Mouse (Mus musculus): Measurements from ENCODE around the gene Ppp5c.

Gene Ppp5c

GRCm38 (mm10) chr7:17054325-17054989 is 26.7 kb upstream of the Ppp5c start:
- no peak for DNase-seq (ENCODE audit: low spot score in 2 of 2)

- DNase-seq (ENCODE audit: low spot score in 2 of 2) = peak in 1 of 2 experiments; percentile 45
These were observed 23.3 kb upstream of the Ppp5c start for GRCm38 (mm10) chr7:17050933-17051594.

GRCm38 (mm10) chr7:17050491-17050890 is 22.8 kb upstream of the Ppp5c start:
- no peak for DNase-seq (ENCODE audit: low spot score in 2 of 2)

GRCm38 (mm10) chr7:17048431-17049190 is 20.9 kb upstream of the Ppp5c start:
- no peak for DNase-seq (ENCODE audit: low spot score in 2 of 2)

GRCm38 (mm10) chr7:17047041-17047682 is 19.4 kb upstream of the Ppp5c start:
- DNase-seq (ENCODE audit: low spot score in 2 of 2) = no peak

GRCm38 (mm10) chr7:17045743-17046142 is 18.0 kb upstream of the Ppp5c start:
- DNase-seq (ENCODE audit: low spot score in 2 of 2) = no peak

GRCm38 (mm10) chr7:17039373-17039772 is 11.6 kb upstream of the Ppp5c start:
- no peak for DNase-seq (ENCODE audit: low spot score in 2 of 2)

- DNase-seq (ENCODE audit: low spot score in 2 of 2) = no peak
These were observed 10.4 kb upstream of the Ppp5c start for GRCm38 (mm10) chr7:17038018-17038695.

GRCm38 (mm10) chr7:17030239-17030638 is 2.5 kb upstream of the Ppp5c start:
- no peak for DNase-seq (ENCODE audit: low spot score in 2 of 2)

- DNase-seq (ENCODE audit: low spot score in 2 of 2) = no peak
These were observed 1.2 kb upstream of the Ppp5c start for GRCm38 (mm10) chr7:17028923-17029322.

- peak; percentile 54 to 56 for DNase-seq (ENCODE audit: low spot score in 2 of 2)
These were observed 775 bp downstream of the Ppp5c start for GRCm38 (mm10) chr7:17026710-17027587.

GRCm38 (mm10) chr7:17025896-17026622 is 1.7 kb downstream of the Ppp5c start:
- DNase-seq (ENCODE audit: low spot score in 2 of 2) = no peak

- no peak for DNase-seq (ENCODE audit: low spot score in 2 of 2)
These were observed 2.2 kb downstream of the Ppp5c start for GRCm38 (mm10) chr7:17025505-17025894.

- DNase-seq (ENCODE audit: low spot score in 2 of 2) = peak; percentile 35 to 49
These were observed 2.8 kb downstream of the Ppp5c start for GRCm38 (mm10) chr7:17024814-17025504.

- DNase-seq (ENCODE audit: low spot score in 2 of 2) = no peak
These were observed 3.6 kb downstream of the Ppp5c start for GRCm38 (mm10) chr7:17024141-17024540.

GRCm38 (mm10) chr7:17023701-17024100 is 4.0 kb downstream of the Ppp5c start:
- no peak for DNase-seq (ENCODE audit: low spot score in 2 of 2)

GRCm38 (mm10) chr7:17022176-17022575 is 5.5 kb downstream of the Ppp5c start:
- no peak for DNase-seq (ENCODE audit: low spot score in 2 of 2)

- no peak for DNase-seq (ENCODE audit: low spot score in 2 of 2)
These were observed 8.1 kb downstream of the Ppp5c start for GRCm38 (mm10) chr7:17019426-17020166.

GRCm38 (mm10) chr7:17017921-17018320 is 9.8 kb downstream of the Ppp5c start:
- no peak for DNase-seq (ENCODE audit: low spot score in 2 of 2)

Data from natural killer cell, adult 2 months (primary cell).